Mouse (Mus musculus): ENCODE results near the gene Rapgef5.
"Not testable (repeated sequence)": the region's sequence is repeated elsewhere in the genome, so short reads cannot be mapped to it uniquely, and the experiment has no call there.

Rapgef5 gene

DNA sequence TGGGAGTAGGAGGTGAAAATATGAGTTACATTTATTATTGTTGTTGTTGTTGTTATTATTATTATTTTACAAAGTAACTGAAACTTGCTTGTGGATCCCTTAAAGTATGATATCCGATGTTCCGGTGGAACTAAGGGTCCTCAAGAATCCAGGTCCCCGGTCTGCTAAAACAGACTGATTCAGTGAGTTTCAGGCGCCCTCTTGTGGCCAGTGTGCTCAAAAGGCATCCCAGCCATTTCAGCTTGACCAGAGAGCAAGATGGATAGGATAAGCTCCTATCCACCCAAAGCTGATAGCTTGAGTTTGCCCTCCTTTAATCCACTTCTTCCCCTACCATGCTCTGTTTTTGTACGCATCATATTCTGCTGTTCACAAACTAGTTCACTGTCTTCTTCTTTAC lies 252.8 kb downstream of the Rapgef5 start:
- peak; percentile 72 for DNase-seq (ENCODE audit: low read depth, low spot score)

DNA sequence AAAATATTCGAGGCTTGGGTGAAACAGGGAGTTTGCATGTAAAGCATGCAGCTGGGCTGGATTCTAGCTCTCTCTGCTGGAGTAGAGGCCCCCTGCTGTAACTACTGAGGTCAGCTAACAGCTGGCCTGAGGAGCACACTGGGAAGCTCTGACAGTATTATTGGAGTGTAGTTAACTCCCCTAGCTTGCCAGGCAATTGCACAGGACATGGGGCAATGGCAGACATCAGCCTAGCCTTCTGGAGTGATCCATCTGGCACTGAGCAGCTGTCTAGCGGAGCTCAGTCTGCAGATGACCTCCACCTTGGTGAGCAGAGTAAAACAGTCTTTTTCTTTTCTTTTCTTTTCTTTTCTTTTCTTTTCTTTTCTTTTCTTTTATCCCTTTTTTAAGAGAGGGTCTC lies 253.9 kb downstream of the Rapgef5 start:
- no peak for DNase-seq (ENCODE audit: low read depth, low spot score)

DNA sequence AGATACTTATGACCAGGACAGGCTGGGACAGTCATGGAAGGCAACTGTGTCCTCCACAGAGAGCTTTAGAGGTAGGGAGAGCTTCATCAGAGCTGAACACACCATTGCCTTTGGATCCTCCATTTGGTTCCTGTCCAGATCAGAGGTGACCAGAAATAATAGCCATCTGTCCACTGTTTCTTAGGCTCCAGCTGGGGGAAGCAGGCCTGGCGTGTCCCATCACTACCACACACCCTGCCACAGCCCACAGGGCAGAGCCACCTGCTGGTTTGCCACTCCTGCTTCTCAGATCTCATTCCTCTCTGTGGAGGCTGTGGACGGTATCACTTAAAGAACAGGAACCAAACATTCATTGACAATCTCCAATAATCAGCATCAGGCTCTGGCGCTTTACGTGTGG lies 254.9 kb downstream of the Rapgef5 start:
- no peak for DNase-seq (ENCODE audit: low read depth, low spot score)

DNA sequence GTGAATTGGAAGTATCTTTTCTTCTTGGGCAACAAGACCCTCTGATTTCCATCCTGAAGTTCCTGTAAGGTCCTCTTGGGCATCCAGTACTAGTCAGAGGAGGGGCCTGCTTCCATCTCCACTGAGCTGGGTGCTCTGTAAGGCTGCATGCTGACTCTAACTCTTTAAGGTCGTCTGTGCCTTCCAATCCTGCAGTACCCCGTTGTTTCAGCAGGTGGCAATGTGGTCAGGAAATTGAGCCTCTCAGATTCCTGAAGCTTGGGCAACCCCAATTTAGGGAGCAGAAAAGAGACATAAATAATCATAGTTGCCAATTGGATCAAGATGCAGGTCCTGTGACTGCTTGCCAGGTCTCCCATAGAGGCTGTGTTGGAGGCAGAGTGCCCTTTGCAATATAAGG lies 256.4 kb downstream of the Rapgef5 start:
- DNase-seq (ENCODE audit: low read depth, low spot score): peak; percentile 43

DNA sequence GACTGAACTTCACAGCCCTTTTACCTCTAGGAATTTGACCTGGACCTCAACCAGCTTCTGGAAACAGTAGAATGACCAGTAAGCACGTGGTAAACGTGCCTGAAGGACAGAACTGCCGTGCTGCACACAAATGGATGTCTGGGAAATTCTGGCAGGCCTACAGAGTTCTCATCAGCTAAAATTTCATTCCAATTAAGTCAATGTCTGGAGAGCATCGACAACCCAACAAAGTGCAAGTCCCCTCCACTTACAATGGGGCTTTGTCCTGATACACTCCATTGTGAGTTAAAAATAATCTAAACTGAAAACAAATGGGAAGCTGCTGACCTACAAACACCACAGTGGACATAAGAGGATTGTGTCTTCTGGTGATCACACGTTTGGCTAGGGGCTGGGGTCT lies 260.6 kb downstream of the Rapgef5 start:
- DNase-seq (ENCODE audit: low read depth, low spot score): no peak

DNA sequence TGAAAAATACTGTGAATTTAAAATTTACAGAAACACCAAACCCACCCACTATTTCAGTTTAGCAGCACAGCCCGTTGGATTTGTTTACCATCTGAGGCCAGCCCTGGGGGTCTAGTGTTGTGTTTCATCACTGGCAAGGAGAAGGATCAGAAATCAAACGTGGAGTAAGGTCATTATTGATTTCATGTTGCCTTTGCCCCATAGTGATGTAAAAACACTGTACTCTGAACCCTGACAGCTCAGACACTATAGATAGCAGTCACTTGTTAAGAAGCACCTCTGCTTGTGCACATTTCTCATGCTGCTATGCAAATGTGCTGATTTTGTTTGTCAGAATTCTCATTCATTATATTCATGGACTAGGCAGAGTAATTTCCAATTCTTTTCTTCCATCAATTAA lies 265.1 kb downstream of the Rapgef5 start:
- DNase-seq (ENCODE audit: low read depth, low spot score): no peak

DNA sequence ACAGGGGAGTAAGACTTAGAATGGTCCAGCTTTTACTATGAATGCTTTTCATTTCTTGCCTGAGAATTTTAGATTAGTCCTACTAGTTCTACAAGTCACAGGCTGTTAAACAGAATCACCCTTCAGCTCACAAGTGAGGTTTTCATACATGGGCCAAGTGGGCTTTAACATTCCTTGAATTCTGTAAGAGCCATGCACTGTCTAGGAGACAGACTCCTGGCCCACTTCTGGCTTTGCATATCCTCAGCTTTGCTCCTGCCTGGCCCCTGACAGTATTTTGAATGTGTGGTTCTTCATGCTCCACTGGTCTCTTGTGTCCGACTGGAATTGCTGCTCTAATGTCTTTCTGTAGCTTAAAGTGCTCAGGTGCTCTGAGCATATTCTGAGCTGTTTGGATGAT lies 267.1 kb downstream of the Rapgef5 start:
- no peak for DNase-seq (ENCODE audit: low read depth, low spot score)

DNA sequence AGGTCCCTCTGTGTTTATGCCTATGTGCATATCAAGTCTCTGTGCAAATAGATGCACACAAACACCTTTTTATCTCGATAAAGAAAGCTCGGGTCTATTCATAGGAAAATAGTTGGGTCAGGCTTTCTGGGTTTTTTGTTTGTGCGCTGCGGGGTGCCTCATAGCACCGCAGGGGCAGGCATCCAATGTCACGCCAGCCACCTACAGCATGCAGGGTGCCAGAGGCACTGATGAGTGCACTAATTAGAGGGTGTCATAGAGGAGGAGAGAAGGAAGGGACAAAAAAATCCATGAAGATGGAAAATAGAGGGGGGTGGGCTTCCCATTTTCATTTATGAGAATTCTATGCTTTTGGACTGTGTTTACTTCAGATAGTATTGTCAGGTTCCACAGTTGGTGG lies 270.3 kb downstream of the Rapgef5 start:
- DNase-seq (ENCODE audit: low read depth, low spot score): no peak

DNA sequence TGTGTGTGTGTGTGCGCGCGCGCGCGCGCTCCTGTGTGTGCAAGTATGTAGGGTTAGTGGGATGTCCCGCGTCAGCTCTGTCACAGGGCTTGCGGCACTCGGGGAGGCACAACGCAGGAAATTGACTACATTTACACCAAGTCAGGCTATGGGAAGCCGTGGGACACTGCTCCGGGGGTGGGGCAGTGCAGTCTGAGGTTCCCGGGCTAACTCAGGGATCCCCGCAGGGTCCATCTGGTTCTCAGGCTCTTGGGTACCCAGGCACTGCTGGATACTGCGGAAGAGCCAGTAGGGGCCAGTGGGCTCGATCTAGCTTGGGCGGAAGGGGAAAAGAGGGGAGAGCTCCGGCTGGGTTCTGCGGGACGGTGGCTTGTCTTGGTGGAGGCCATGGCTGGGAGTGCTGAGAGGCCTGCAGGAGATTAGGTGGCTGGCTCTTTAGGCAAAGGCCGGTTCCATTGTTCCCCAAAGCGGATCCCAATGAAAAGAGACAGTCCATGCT lies 272.3 kb downstream of the Rapgef5 start:
- DNase-seq (ENCODE audit: low read depth, low spot score): no peak

DNA sequence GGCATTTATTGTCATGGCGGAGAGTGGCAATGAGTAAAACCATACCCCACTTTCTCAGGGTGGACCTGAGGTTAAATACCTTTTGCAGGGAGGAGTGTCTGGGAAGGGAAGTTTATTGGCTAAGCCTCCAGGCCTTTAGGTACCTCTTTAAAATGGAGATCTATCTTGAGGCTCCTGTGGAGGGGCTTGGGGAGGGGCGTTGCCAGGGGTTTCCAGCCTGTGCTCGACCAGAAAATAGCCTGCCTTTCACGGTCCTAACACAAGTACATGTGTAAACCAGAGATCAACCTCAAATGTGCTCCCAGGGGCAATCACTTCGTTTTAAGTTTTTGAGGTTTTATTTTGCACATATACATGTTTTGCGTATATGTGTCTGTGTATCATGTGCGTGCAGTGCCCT lies 272.7 kb downstream of the Rapgef5 start:
- DNase-seq (ENCODE audit: low read depth, low spot score): no peak

DNA sequence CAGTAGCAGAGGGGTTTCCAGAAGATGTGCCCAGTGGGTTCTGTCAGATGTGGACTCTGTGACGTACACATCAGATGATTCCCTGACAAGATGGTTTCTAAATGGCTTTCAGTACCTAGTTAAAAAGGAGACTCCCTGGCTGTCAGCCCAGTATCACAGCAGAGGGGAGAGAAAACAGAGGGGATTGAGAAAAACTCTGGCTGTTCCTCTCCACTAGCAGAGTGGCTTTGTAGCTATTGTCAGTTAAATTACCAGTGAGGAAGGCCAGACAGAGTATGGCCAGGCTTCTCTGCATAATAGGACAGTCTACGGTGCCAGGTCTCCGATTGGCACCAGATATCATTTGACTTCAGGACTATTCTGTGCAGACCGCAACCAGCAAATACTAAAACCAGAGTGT lies 279.0 kb downstream of the Rapgef5 start:
- no peak for DNase-seq (ENCODE audit: low read depth, low spot score)

DNA sequence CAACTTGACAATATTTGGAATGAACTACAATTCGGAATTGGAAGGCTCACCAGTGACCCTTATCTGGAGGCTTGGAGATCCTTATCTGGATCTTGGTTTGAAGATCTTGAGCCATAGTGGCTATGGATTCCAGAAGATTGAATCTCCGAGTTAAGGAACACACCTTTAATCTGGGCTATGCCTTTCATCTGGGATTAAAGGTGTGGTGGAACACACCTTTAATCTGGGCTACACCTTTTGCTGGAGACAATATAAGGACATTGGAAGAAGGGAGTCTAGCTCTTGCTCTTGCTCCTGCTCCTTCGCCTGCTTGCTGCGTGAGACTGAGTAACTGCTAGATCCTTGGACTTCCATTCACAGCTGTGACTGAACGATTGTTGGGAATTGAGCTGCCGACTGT lies 287.7 kb downstream of the Rapgef5 start, which contains the start of gene Cdca7l:
Cdca7l (plus strand) TSS at position 301 of the 400 bp plus-strand sequence.
- not testable (repeated sequence) for DNase-seq (ENCODE audit: low read depth, low spot score)

DNA sequence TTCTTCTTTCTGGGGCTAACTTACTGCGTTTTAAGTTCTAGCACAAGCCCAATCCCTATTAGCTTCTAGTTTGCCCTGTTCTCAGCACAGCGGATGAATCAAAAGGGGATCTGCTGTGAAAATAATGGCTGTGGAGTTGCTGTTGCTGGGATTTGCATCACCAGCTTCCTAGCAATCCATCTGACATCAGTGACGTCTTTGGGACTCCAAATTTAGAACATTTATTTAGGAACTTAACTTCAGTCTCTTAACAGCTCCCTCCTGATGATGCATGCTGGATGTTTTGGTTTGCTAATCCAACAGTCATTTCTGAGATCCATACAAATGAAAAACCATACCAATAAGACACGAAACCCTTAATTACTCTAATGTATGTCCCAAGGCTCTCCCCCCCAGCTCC lies 289.3 kb downstream of the Rapgef5 start:
- no peak for DNase-seq (ENCODE audit: low read depth, low spot score)

DNA sequence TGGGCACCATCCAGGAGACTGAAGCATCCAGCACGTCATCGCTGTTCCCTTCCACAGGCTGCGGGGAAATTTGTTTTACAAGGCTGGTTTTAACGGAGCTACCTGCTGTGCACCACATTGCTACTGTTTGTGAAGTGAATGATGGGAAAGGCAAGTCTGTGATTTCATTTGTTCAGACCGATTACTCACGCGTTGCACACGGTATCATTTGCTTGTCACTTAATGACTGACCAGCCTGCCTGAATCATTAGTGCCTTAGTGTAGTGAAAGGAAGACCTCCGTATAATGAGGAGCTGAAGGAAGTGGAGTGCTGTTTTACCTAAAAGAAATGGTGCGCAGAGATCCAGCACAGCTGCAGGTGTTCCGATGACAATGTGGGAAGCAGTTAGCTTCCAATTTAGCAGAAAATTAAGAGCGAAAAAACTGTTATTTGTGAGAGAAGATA lies 289.8 kb downstream of the Rapgef5 start:
- no peak for DNase-seq (ENCODE audit: low read depth, low spot score)

DNA sequence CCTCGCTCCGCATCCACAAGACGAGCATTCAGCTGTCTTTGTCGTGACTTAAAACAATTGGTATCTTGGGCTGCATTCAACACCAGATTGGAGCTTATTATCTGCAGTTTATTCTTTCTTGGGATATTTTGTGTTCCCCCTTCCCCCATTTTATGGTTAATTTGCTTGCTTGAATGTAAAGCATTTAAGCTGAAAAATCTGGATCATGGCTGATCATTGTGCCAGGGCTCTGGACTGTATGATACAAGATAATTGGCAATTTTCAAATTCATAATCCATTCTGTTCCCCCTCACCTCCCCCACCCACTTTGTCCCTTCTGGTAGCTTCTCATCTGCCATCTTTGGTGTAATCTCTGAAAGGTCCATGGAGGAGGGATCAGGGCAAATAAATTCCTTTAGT lies 290.2 kb downstream of the Rapgef5 start:
- DNase-seq (ENCODE audit: low read depth, low spot score): no peak

DNA sequence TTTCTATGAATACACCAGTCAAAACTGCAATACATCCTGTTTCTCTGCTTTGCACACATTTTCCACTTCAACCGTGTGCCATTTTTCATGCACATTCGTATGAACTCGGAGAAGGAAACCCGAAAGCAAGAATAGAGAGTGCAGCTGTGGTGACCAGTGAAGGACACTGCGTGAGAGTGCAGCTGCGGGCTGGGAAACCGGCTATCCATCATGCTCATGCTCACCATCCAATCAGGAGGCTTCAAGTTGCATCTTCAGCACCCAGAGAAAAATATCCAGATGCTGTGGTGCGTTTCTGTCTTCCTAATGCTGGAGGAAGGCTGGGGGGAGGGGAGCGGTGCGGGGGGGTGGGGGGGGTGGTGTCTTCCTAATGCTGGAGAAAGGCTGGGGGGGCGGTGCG lies 291.4 kb downstream of the Rapgef5 start:
- DNase-seq (ENCODE audit: low read depth, low spot score): no peak

DNA sequence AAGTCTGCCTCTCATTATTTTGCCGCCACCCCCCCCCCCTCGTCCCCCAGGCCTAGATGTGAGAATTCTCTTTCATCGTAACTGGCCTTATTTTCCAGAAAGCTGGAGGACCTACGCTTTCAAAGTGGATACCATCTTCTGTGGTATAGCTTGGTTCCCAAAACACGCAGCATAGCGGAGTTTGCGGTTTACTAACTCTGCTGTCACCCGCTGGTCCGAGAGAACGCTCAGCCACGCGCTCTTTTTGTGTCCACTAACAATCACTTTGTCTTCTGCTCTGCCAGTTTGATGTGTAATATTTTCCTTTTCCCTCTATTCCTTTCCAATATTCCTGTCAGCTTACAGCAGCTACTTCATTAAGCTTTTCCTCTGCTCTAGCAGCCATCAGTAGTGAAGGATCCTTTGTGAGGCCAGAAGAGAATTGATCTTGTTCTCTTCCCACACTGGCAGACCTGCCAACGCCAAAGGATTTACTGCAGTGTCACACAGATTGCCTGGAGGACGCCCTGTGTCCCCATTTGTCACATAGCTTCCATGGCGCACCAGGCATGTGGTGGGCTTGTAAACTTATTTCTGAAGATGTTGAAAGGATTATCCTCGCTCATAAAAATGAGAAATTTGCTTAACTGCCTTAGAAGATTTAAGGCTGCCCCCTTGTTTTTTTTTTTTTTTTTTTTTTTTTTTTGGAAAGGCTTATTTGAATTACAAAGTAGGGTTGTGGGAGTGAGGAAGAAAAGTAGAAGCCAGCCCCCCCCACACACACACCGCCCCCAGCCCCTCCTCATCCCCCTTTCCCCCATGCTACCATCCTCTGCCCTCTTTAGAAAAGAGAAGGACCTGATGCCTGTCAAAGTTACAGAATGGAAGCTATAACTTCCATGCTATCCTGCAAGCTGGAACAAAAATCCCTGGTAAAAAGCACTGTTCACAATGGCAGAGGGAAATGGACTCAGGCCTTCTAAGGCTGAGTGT lies 292.4 kb downstream of the Rapgef5 start:
- DNase-seq (ENCODE audit: low read depth, low spot score): no peak

All from retina, postnatal 7 days (tissue).